In genomic region chr2:160230786-160231185, GRCm38 (mm10) we compare ENCODE assay signal across 20 mouse cellular contexts.
A peak's percentile ranks its signal among the peaks of the same experiment; 100 is the strongest.
DNase-seq lines count a peak whose midpoint lies in the region; ATAC-seq and TF ChIP-seq lines count a peak whose summit lies in the region.
"Had no signal": no experiment of that assay in that cellular context is flagged by ENCODE, and none has a peak within 500 bp of the region (broad histone marks: within the 10 kb centered on the region; RNA-seq: fewer than 3 reads in every experiment).

No protein-coding gene starts in this region.

- H3K9me3 ChIP-seq in kidney, postnatal 0 days (replicated peaks; ENCODE audit: low read length), result no peaks in the 10 kb centered on the region
- H3K9me3 ChIP-seq in forebrain, embryonic 15.5 days, result 0 out of 2 replicates have a peak, but pooled peaks cover 4% of the 10 kb centered on the region
- H3K9me3 ChIP-seq: embryonic facial prominence, embryonic 10.5 days; forebrain, embryonic 13.5 days; midbrain, embryonic 13.5 days had no signal

- no peak for TF ChIP-seq CTCF in liver, adult 2 months (IDR thresholded peaks at IDR 0.05; ENCODE audit: low read depth, low read length)
- no peak for TF ChIP-seq CTCF in kidney, postnatal 0 days (IDR thresholded peaks at IDR 0.05; ENCODE audit: low read depth)

- H3K27ac ChIP-seq in liver, adult 2 months (replicated peaks; ENCODE audit: insufficient read depth, low read depth, low read length), result no peak overlapping the region
- H3K27ac ChIP-seq in kidney, postnatal 0 days, result no peak overlapping the region
- H3K27ac ChIP-seq in forebrain, embryonic 15.5 days (replicated peaks), result no peak overlapping the region
- H3K27ac ChIP-seq: embryonic facial prominence, embryonic 10.5 days; forebrain, embryonic 13.5 days; heart, embryonic 13.5 days; limb, embryonic 13.5 days; midbrain, embryonic 13.5 days had no signal

- no peak overlapping the region for H3K4me2 ChIP-seq in kidney, postnatal 0 days (ENCODE audit: low read length)
- no peak overlapping the region for H3K4me2 ChIP-seq in forebrain, embryonic 15.5 days (replicated peaks)
- H3K4me2 ChIP-seq: forebrain, embryonic 13.5 days; heart, embryonic 13.5 days; limb, embryonic 13.5 days; midbrain, embryonic 13.5 days had no signal

- H3K4me1 ChIP-seq in liver, adult 2 months (ENCODE audit: control insufficient read depth, insufficient read depth, low read length), result no peaks in the 10 kb centered on the region
- H3K4me1 ChIP-seq in kidney, postnatal 0 days (replicated peaks; ENCODE audit: insufficient read depth, low read length), result no peaks in the 10 kb centered on the region
- no peaks in the 10 kb centered on the region for H3K4me1 ChIP-seq in forebrain, embryonic 15.5 days
- H3K4me1 ChIP-seq: forebrain, embryonic 13.5 days; heart, embryonic 13.5 days; limb, embryonic 13.5 days; midbrain, embryonic 13.5 days had no signal

- 34% methylated on average over 8 of the region's 8 CpGs for WGBS in liver, adult 2 months
- 52% methylated on average over 8 of the region's 8 CpGs for WGBS in kidney, postnatal 0 days
- WGBS in forebrain, embryonic 15.5 days, result 82% methylated on average over 8 of the region's 8 CpGs

- no peak overlapping the region for H3K9ac ChIP-seq in liver, adult 2 months (ENCODE audit: low read depth, low read length)
- H3K9ac ChIP-seq in kidney, postnatal 0 days (ENCODE audit: low read depth, low read length), result no peak overlapping the region
- no peak overlapping the region for H3K9ac ChIP-seq in forebrain, embryonic 15.5 days (replicated peaks)
- H3K9ac ChIP-seq: forebrain, embryonic 13.5 days; heart, embryonic 13.5 days; limb, embryonic 13.5 days; midbrain, embryonic 13.5 days had no signal

- no peaks in the 10 kb centered on the region for H3K79me2 ChIP-seq in liver, adult 2 months (ENCODE audit: control insufficient read depth, insufficient read depth, low read length)

- H3K36me3 ChIP-seq in liver, adult 2 months (ENCODE audit: control insufficient read depth, insufficient read depth, low read length), result no peaks in the 10 kb centered on the region
- H3K36me3 ChIP-seq in kidney, postnatal 0 days (ENCODE audit: insufficient read depth, low read length), result no peaks in the 10 kb centered on the region
- H3K36me3 ChIP-seq in forebrain, embryonic 15.5 days, result no peaks in the 10 kb centered on the region
- H3K36me3 ChIP-seq: embryonic facial prominence, embryonic 10.5 days; heart, embryonic 13.5 days; limb, embryonic 13.5 days; midbrain, embryonic 13.5 days had no signal

- no peak for TF ChIP-seq POLR2A in liver, adult 2 months (IDR thresholded peaks at IDR 0.05; ENCODE audit: extremely low read depth, insufficient read depth, low read length)

- no peak overlapping the region for H3K4me3 ChIP-seq in liver, adult 2 months (ENCODE audit: insufficient read depth, low read depth, low read length)
- no peak overlapping the region for H3K4me3 ChIP-seq in kidney, postnatal 0 days (replicated peaks; ENCODE audit: low read depth, low read length)
- H3K4me3 ChIP-seq in forebrain, embryonic 15.5 days, result no peak overlapping the region
- H3K4me3 ChIP-seq: embryonic facial prominence, embryonic 10.5 days; forebrain, embryonic 13.5 days; heart, embryonic 13.5 days; limb, embryonic 13.5 days; midbrain, embryonic 13.5 days had no signal

- no peaks in the 10 kb centered on the region for H3K27me3 ChIP-seq in liver, adult 2 months (ENCODE audit: control insufficient read depth, insufficient read depth, low read length)
- no peaks in the 10 kb centered on the region for H3K27me3 ChIP-seq in kidney, postnatal 0 days (ENCODE audit: insufficient read depth, low read length)
- no peaks in the 10 kb centered on the region for H3K27me3 ChIP-seq in forebrain, embryonic 15.5 days
- H3K27me3 ChIP-seq: forebrain, embryonic 13.5 days; midbrain, embryonic 13.5 days; Patski had no signal

- DNase-seq in liver, adult 2 months (ENCODE audit: extremely low read depth, low read depth, low spot score), result peak; percentile 86
- no peak for DNase-seq in liver
- peak; percentile 17 for DNase-seq in kidney, postnatal 0 days (ENCODE audit: low spot score)
- DNase-seq in cerebellum, adult 8-10 months, result no peak
- DNase-seq: cerebellum, adult 18-20 months; heart, postnatal 36 days; lung, adult 18-20 months; spleen, adult 18-20 months; thymus, adult 2 months had no signal

- ATAC-seq in granulocyte monocyte progenitor cell, adult 5-6 weeks (replicated peaks; ENCODE audit: poor library complexity, severe bottlenecking), result peak; percentile 71
- ATAC-seq in kidney, postnatal 0 days (replicated peaks; ENCODE audit: low FRiP score, low read depth), result peak; percentile 71
- peak; percentile 49 for ATAC-seq in monocyte, adult 5-6 weeks (replicated peaks; ENCODE audit: insufficient number of reproducible peaks, low FRiP score, low TSS enrichment, poor library complexity, severe bottlenecking)
- ATAC-seq in forebrain, embryonic 15.5 days (replicated peaks), result no peak
- ATAC-seq: activated CD4-positive, CD25-positive, alpha-beta regulatory T cell, adult 4 months; forebrain, embryonic 13.5 days; hindbrain, embryonic 16.5 days; midbrain, embryonic 13.5 days; Patski had no signal

Comparison
In these comparisons a context has a peak if more than half of its experiments do, and no peak if none do; other contexts are left out.
1. DNase-seq: peak in liver, adult 2 months (single experiment) and kidney, postnatal 0 days (single experiment); none in liver (single experiment) and cerebellum, adult 8-10 months (single experiment).